Mouse (Mus musculus) heart, postnatal 0 days (tissue): Measurements from ENCODE around the gene Sarm1. TPM values are rescaled to one million over a fixed set of nuclear protein-coding genes. Genes with fewer than 3 reads are reported as not detected.

ENCODE experiments used
- ATAC-seq: fragments of 200-750 bp; cut with Nextera tagmentation; 2 replicates; pipeline ENCODE4 v1.8.0; 2017; ENCODE audit warnings: low read depth, moderate number of reproducible peaks, moderate library complexity; ENCODE audit not compliant: insufficient read depth
- DNase-seq: peaks from one replicate; pipeline ENCODE4 v3.0.0-alpha.2; 2016; ENCODE audit warnings: low spot score
- H3K27ac ChIP-seq: fragments of 300-500 bp; sonication (generic); 2 replicates; pipeline ENCODE4 v1.5.1; 2014; ENCODE audit warnings: low read depth, mild to moderate bottlenecking
- H3K27me3 ChIP-seq: fragments of 300-500 bp; sonication (generic); 2 replicates; pipeline ENCODE4 v1.6.1; 2014; ENCODE audit warnings: low read length, mixed read lengths; ENCODE audit not compliant: control insufficient read depth, insufficient read depth
- H3K36me3 ChIP-seq: fragments of 300-500 bp; sonication (generic); replicated peaks from 2 replicates; pipeline ENCODE4 v1.6.1; 2014; ENCODE audit warnings: low read length, mixed read lengths; ENCODE audit not compliant: control insufficient read depth, insufficient read depth
- H3K4me1 ChIP-seq: fragments of 300-500 bp; sonication (generic); 2 replicates; pipeline ENCODE4 v1.6.1; 2014; ENCODE audit warnings: antibody characterized with exemption; ENCODE audit not compliant: control insufficient read depth, insufficient read depth
- H3K4me2 ChIP-seq: fragments of 300-500 bp; sonication (generic); 2 replicates; pipeline ENCODE4 v1.6.1; 2014; ENCODE audit warnings: low read depth, mild to moderate bottlenecking, low read length, moderate library complexity
- H3K4me3 ChIP-seq: fragments of 300-500 bp; sonication (generic); 2 replicates; pipeline ENCODE4 v1.5.1; 2014; ENCODE audit warnings: low read depth, low read length
- H3K9ac ChIP-seq: fragments of 300-500 bp; sonication (generic); replicated peaks from 2 replicates; pipeline ENCODE4 v1.6.1; 2014; ENCODE audit warnings: low read depth, low read length, mixed read lengths
- H3K9me3 ChIP-seq: fragments of 300-500 bp; sonication (generic); replicated peaks from 2 replicates; pipeline ENCODE4 v1.6.1; 2016; ENCODE audit warnings: low read length; ENCODE audit not compliant: control insufficient read depth
- CTCF ChIP-seq: IDR thresholded peaks from 2 replicates; pipeline ENCODE4 v1.5.1; 2016; ENCODE audit warnings: antibody characterized with exemption, control low read depth, low read depth
- EP300 ChIP-seq: IDR thresholded peaks from 2 replicates; pipeline ENCODE4 v1.6.1; 2016; ENCODE audit warnings: antibody characterized with exemption, low read depth
- WGBS: fragments of 180-500 bp; shearing (Covaris S2); extraction: QIAGEN DNeasy Blood & Tissue Kit; methylation state at CpG from one replicate; pipeline ENCODE4 v1.1.7; 2014; 5-methylcytosine and 5-hydroxymethylcytosine counted together
- polyA plus RNA-seq: library from polyadenylated mRNA; unstranded; fragments of >200 nt; fragmentation: Nextera tagmentation; extraction: Ambion mirVana; gene quantifications from 2 replicates; pipeline ENCODE4 v1.2.1, GENCODE M21; 2015
- total RNA-seq: library from RNA; depleted of rRNA; stranded (reverse); fragments of >200 nt; gene quantifications from 2 replicates; pipeline ENCODE4 v1.2.3, GENCODE M21; 2014; ENCODE audit warnings: low replicate concordance

Sarm1 gene
- total and polyA plus RNA-seq, 2 experiments from 2014 or later = not detected

DNA sequence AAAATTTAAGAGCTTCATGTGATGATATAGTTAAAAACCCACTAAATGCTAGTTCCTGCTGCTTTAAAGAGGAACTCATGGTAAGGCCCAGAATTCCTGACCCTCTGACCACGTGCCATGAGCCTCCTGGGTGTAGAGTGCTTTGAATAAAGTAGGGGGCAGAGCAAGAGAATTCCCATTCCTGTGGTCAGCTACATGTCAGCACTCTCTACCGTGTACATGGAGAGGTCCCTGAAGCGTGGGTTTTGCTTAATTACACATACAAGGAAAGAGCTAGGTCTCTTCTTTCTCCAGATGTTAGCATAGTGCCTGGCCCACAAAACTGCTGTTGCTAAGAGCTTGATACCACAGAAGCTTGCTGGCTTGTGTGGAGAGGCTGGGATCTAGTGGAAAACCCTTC is 7.9 kb upstream of the Sarm1 start:
- Histone ChIP-seq H3K27ac (no peak overlapping the region), H3K4me2 (no peak overlapping the region), H3K36me3 (peaks cover 28% of the 10 kb centered on the region), H3K9me3 (no peaks in the 10 kb centered on the region), H3K4me1 (no peaks in the 10 kb centered on the region), H3K27me3 (peaks cover 10% of the 10 kb centered on the region), H3K4me3 (no peak overlapping the region), H3K9ac (no peak overlapping the region)
- ATAC-seq = no peak
- no peak for DNase-seq
- 79% methylated on average over 3 of the region's 3 CpGs for WGBS
- TF ChIP-seq CTCF = no peak
- TF ChIP-seq EP300 = no peak

DNA sequence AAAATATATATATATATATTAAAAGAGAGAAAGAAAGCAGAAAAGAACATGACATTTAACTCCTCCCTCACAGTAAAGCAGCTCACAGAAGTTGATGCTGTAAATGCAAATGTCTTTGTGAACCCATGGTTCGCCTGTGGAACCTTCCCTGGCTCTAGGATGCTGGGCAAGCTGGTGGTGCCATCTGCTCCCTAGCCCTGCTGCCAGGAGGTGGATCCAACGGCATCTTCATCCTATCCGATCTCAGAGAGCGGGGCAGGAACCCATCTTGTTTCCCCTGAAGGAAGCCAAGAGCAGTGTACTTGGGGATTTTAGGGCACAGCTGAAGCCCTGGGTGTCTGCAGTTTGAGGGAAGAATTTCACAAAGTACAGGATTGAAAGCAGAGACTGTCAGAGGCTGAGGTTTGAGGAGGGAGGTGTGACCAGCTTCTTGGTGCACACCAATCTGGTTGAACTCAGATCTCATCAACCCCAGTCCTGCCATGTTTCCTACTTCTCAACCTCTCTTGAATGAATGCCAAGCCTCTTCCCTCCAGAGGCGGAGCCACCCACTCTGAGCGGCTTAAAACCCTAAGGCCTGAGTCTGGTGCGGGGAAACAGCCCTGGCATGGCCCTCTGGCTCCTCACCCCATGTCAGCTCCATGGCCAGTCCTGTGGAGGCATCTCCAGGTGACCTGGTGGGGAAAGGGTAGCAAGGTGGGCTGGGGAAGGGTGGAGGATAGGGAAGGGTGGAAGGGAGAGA is 5.5 kb upstream of the Sarm1 start, which contains the start of gene Sebox:
Gene Sebox (plus strand): TSS at position 539 of the 742 bp plus-strand sequence.
- no peaks in the 10 kb centered on the region for H3K9me3 ChIP-seq
- H3K9ac ChIP-seq = no peak within 1 kb of the TSS
- ATAC-seq (no peak), DNase-seq (no peak)
- H3K4me1 ChIP-seq = no peaks in the 10 kb centered on the region
- H3K27ac ChIP-seq = no peak within 1 kb of the TSS
- TF ChIP-seq CTCF (no peak), EP300 (no peak)
- 59% methylated on average over 7 of the region's 7 CpGs for WGBS
- H3K36me3 ChIP-seq = peaks cover 15% of the 10 kb centered on the region
- H3K4me2 ChIP-seq = no peak within 1 kb of the TSS
- H3K4me3 ChIP-seq = no peak within 1 kb of the TSS
- peaks cover 33% of the 10 kb centered on the region for H3K27me3 ChIP-seq

- Histone ChIP-seq H3K9ac (no peak overlapping the region), H3K4me1 (0 out of 2 replicates have a peak, but pooled peaks cover 4% of the 10 kb centered on the region), H3K27ac (no peak overlapping the region), H3K4me2 (no peak overlapping the region), H3K36me3 (peaks cover under 1% of the 10 kb centered on the region), H3K4me3 (no peak overlapping the region), H3K9me3 (no peaks in the 10 kb centered on the region), H3K27me3 (peaks cover 49% of the 10 kb centered on the region)
- no peak for TF ChIP-seq CTCF
- no peak for TF ChIP-seq EP300
- ATAC-seq (no peak), DNase-seq (no peak)
- WGBS = 74% methylated on average over 20 of the region's 20 CpGs
Observed at GRCm38 (mm10) chr11:78501529-78501928, 4.0 kb upstream of the Sarm1 start.

GRCm38 (mm10) chr11:78500623-78501202 is 3.2 kb upstream of the Sarm1 start:
- Histone ChIP-seq H3K9me3 (no peaks in the 10 kb centered on the region), H3K9ac (no peak overlapping the region), H3K4me1 (0 out of 2 replicates have a peak, but pooled peaks cover 4% of the 10 kb centered on the region), H3K36me3 (no peaks in the 10 kb centered on the region), H3K4me2 (no peak overlapping the region), H3K4me3 (no peak overlapping the region), H3K27ac (no peak overlapping the region), H3K27me3 (peaks cover 57% of the 10 kb centered on the region)
- no peak for TF ChIP-seq CTCF
- no peak for TF ChIP-seq EP300
- DNase-seq (no peak), ATAC-seq (no peak)
- 61% methylated on average over 9 of the region's 9 CpGs for WGBS

DNA sequence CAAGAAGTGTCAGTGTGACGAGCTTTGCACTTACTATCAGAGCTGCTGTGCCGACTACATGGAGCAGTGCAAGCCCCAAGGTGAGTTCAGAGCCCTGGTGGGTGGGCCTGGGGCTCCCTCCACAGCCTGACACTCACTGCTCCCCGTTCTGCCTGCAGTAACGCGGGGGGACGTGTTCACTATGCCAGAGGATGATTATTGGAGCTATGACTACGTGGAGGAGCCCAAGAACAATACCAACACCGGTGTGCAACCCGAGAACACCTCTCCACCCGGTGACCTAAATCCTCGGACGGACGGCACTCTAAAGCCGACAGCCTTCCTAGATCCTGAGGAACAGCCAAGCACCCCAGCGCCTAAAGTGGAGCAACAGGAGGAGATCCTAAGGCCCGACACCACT is 2.0 kb upstream of the Sarm1 start:
- Histone ChIP-seq H3K27me3 (peaks cover 68% of the 10 kb centered on the region), H3K4me1 (0 out of 2 replicates have a peak, but pooled peaks cover 4% of the 10 kb centered on the region), H3K4me2 (no peak overlapping the region), H3K9ac (no peak overlapping the region), H3K9me3 (no peaks in the 10 kb centered on the region), H3K4me3 (no peak overlapping the region), H3K36me3 (no peaks in the 10 kb centered on the region), H3K27ac (no peak overlapping the region)
- no peak for TF ChIP-seq EP300
- no peak for TF ChIP-seq CTCF
- ATAC-seq (no peak), DNase-seq (no peak)
- 43% methylated on average over 16 of the region's 16 CpGs for WGBS
